Comparison of ENCODE assay signal across 9 mouse cellular contexts in the genomic region with DNA sequence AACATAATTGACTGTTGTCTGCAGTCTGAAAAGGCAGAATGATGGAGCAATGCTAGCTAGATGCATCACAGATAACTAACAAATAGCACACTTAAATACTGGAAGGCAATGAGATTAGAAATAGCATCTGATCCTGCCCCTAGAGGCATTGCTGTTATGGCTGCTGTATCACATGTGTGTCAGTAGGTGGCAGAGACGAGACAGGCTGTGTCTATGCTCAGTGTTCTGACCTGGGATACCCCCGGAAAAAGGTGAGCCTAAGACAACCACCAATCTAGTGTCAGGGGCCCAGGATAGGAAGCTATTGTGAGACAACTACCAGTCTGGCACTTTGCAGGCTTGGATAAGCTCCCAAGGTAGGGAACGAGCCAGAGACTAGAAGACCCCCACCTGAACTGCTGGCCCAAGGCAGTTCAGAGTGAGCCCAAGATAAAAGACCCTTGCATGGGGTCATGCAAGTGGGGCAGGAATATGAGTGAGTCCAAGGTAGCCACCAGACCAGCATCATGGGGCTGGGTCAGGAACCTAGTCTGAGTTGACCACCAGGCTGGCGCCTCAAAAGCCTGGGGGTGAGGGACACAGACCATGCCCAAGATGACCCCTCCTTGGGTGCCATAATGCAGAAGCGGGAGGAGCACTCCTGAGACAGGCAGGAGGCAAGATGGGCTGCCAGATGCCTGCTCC. TPM values are rescaled to one million over a fixed set of nuclear protein-coding genes. Genes with fewer than 3 reads are reported as not detected.
A peak's percentile ranks its signal among the peaks of the same experiment; 100 is the strongest.
DNase-seq lines count a peak whose midpoint lies in the region; ATAC-seq and TF ChIP-seq lines count a peak whose summit lies in the region.
"Had no signal": no experiment of that assay in that cellular context is flagged by ENCODE, and none has a peak within 500 bp of the region (broad histone marks: within the 10 kb centered on the region; RNA-seq: fewer than 3 reads in every experiment).

No protein-coding gene starts in this region.

- H3K9me3 ChIP-seq in midbrain, postnatal 0 days (ENCODE audit: low read length) = no peaks in the 10 kb centered on the region

- no peak overlapping the region for H3K4me3 ChIP-seq in midbrain, postnatal 0 days (ENCODE audit: low read depth, low read length)

- peak; percentile 81 for TF ChIP-seq CTCF in midbrain, postnatal 0 days (IDR thresholded peaks at IDR 0.05)

- H3K27me3 ChIP-seq in midbrain, postnatal 0 days (ENCODE audit: insufficient read depth, low read length) = no peaks in the 10 kb centered on the region

- intact Hi-C loops in gastrocnemius, postnatal 14 days (cut with DNase I; ENCODE audit: low total_unique reads) = loop anchor here (5.0 kb wide), 1 partner anchor 134 kb away; no protein-coding TSS in a partner anchor

- no peak overlapping the region for H3K4me2 ChIP-seq in midbrain, postnatal 0 days (ENCODE audit: low read depth, low read length, poor library complexity, severe bottlenecking)

- no peaks in the 10 kb centered on the region for H3K4me1 ChIP-seq in midbrain, postnatal 0 days (ENCODE audit: insufficient read depth, low read length)

- no peak for ATAC-seq in midbrain, postnatal 0 days (ENCODE audit: low FRiP score)
- no peak for ATAC-seq in erythroid progenitor cell, adult 5-6 weeks (replicated peaks; ENCODE audit: low FRiP score, poor library complexity, severe bottlenecking)

- H3K27ac ChIP-seq in midbrain, postnatal 0 days (ENCODE audit: low read depth, low read length) = no peak overlapping the region
- H3K27ac ChIP-seq: macrophage had no signal

- no peaks in the 10 kb centered on the region for H3K36me3 ChIP-seq in midbrain, postnatal 0 days (ENCODE audit: insufficient read depth, low read length)

- no peak overlapping the region for H3K9ac ChIP-seq in midbrain, postnatal 0 days (replicated peaks; ENCODE audit: low read length, poor library complexity, severe bottlenecking)

- WGBS in midbrain, postnatal 0 days = 67% methylated on average over 5 of the region's 5 CpGs

- DNase-seq in gastrocnemius, postnatal 14 days = peak; percentile 8
- DNase-seq in gastrocnemius, postnatal 25 days = no peak
- peak; percentile 13 to 28 for DNase-seq in urinary bladder, postnatal 36 days (ENCODE audit: low spot score in 2 of 2)
- DNase-seq in urinary bladder, adult 2 months (ENCODE audit: low spot score) = no peak
- DNase-seq in embryo, embryonic 10.5 days (ENCODE audit: low spot score) = peak; percentile 64
- peak; percentile 40 to 47 for DNase-seq in kidney, postnatal 25 days
- DNase-seq in midbrain, postnatal 0 days (ENCODE audit: low spot score) = peak; percentile 68

RNA-seq across cellular contexts. Expression of gene Eea1, which starts 41.8 kb away (rescaled TPM):
- total RNA-seq in gastrocnemius, postnatal 14 days (2021) = 10 to 100 TPM; 16.7 to 20.7 TPM
- total RNA-seq in gastrocnemius, postnatal 25 days (2021) = 10 to 100 TPM; 19.9 to 21.1 TPM
- 14.5 and 16.6 TPM in 2 replicates for polyA plus RNA-seq in urinary bladder, adult 2 months (2012; rRNA removed)
- total RNA-seq in midbrain, postnatal 0 days (2014; rRNA removed) = 17.5 and 21.3 TPM in 2 replicates
- 22.6 and 29.1 TPM in 2 replicates for polyA plus RNA-seq in midbrain, postnatal 0 days (2015; fragmentation: Nextera tagmentation; extraction: Ambion mirVana)
- 27.0 and 32.7 TPM in 2 replicates for total RNA-seq in erythroid progenitor cell, adult 5-6 weeks (2015; ENCODE audit: low replicate concordance)
- 44.4 and 48.0 TPM in 2 replicates for total RNA-seq in erythroid progenitor cell, adult 5-6 weeks (2017; ENCODE audit: low replicate concordance)

RNA-seq across cellular contexts. Expression of gene Gm33543, which starts 55.9 kb away (rescaled TPM):
- under 1 TPM; 0.33 to 0.62 TPM for total RNA-seq in gastrocnemius, postnatal 14 days (2021)
- 1 to 10 TPM in 1 of 2 experiments, under 1 TPM in 1; 0.95 to 1.4 TPM for total RNA-seq in gastrocnemius, postnatal 25 days (2021)
- 0.06 TPM in 1 of 2 replicates, not detected in the other for polyA plus RNA-seq in urinary bladder, adult 2 months (2012; rRNA removed)
- not detected in 2 replicates for total RNA-seq in midbrain, postnatal 0 days (2014; rRNA removed)
- 0.11 TPM in 2 replicates for polyA plus RNA-seq in midbrain, postnatal 0 days (2015; fragmentation: Nextera tagmentation; extraction: Ambion mirVana)
- total RNA-seq in erythroid progenitor cell, adult 5-6 weeks (2015; ENCODE audit: low replicate concordance) = not detected in 2 replicates
- total RNA-seq in erythroid progenitor cell, adult 5-6 weeks (2017; ENCODE audit: low replicate concordance) = not detected in 2 replicates
- polyA plus RNA-seq: macrophage had no signal

Comparison
In these comparisons a context has a peak if more than half of its experiments do, and no peak if none do; other contexts are left out.
1. DNase-seq: peak in gastrocnemius, postnatal 14 days (single experiment), urinary bladder, postnatal 36 days (2 of 2), embryo, embryonic 10.5 days (single experiment), kidney, postnatal 25 days (2 of 2) and midbrain, postnatal 0 days (single experiment); none in gastrocnemius, postnatal 25 days (single experiment) and urinary bladder, adult 2 months (single experiment).